Mouse (Mus musculus) E14TG2a.4 (cell line): ENCODE data around the gene Ctnnal1.

Experiments
- CTCF ChIP-seq: conservative IDR thresholded peaks from 2 replicates; pipeline ENCODE4 v1.5.1; 2014; ENCODE audit warnings: low read length
- NANOG ChIP-seq: IDR thresholded peaks from 2 replicates; pipeline ENCODE4 v1.6.1; 2014; ENCODE audit warnings: borderline replicate concordance, low read length, mixed read lengths

DNA sequence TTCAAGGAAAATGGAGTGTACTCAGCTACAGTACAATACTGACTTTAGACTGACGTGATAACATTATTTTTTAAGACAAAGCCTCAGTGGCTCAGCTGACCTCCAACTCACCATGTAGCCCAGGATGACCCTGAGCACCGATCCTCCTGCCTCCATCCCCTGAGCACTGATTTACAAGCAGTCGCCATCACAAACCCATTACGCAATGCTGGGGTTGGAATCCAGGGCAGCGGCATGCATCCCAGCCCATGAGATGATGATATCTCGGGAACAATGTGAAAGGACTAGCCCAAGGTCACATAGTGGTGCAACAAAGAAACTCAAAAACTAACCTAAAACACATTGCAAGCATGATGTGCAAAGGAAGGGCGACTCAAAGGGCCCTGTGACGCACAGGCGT lies 40.8 kb downstream of the Ctnnal1 start:
- TF ChIP-seq CTCF (no peak), NANOG (no peak)
